Mouse (Mus musculus) kidney, adult 2 months (tissue): ENCODE data around the gene Btbd17.

Experiments
- CTCF ChIP-seq: fragments of 200-500 bp; conservative IDR thresholded peaks from 2 replicates; pipeline ENCODE4 v1.5.1; 2011; ENCODE audit warnings: low read depth, mild to moderate bottlenecking, control low read depth, low read length, moderate library complexity, mixed read lengths; ENCODE audit not compliant: insufficient read depth, insufficient read length
- POLR2A ChIP-seq: fragments of 200-500 bp; IDR thresholded peaks from one replicate; pipeline ENCODE4 v1.6.1; 2011; ENCODE audit warnings: low read depth, low read length, control low read depth

- TF ChIP-seq CTCF: no peak
- no peak for TF ChIP-seq POLR2A
These were observed 2.9 kb upstream of the Btbd17 start, which contains the start of gene Gpr142 for GRCm38 (mm10) chr11:114798624-114799023.
